Mouse (Mus musculus) bone marrow, adult 2 months (tissue): ENCODE measurements around the gene Serpini1.

Experiments
- CTCF ChIP-seq: fragments of 200-500 bp; IDR thresholded peaks from 2 replicates; pipeline ENCODE4 v1.5.1; 2011; ENCODE audit warnings: low read length, control low read depth; ENCODE audit not compliant: control insufficient read depth, insufficient read depth
- POLR2A ChIP-seq: fragments of 200-500 bp; IDR thresholded peaks from 2 replicates; pipeline ENCODE4 v1.6.1; 2011; ENCODE audit warnings: low read depth, mild to moderate bottlenecking, control low read depth, low read length, borderline replicate concordance; ENCODE audit not compliant: control insufficient read depth

DNA sequence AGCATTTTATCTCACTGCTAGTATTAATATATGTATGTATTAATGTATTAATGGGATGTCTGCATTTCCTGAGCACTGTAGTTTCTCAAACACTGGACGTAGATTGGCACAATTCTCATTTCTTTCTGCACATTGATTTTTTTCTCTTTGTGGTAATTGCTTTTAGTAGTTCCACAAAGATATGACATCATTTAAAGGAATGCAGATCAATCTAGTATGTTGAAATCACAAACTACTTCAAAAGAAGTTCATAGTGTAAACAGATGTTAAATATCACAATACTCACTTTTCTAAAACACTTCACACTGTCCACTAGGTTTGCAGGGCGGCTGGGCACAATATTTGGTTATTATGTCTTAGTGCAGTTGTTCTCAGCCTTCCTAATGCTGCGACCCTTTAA, 26.3 kb upstream of the Serpini1 start:
- no peak for TF ChIP-seq CTCF
- no peak for TF ChIP-seq POLR2A
